Mouse (Mus musculus) gastrocnemius, postnatal 4 days (tissue): ENCODE results near the gene Lman2l. TPM values are rescaled to one million over a fixed set of nuclear protein-coding genes. Genes with fewer than 3 reads are reported as not detected.

Experiments used
- DNase-seq, 2 experiments: peaks; one replicate each; pipeline ENCODE4 v3.0.0; 2021 to 2022; ENCODE audit warnings: low spot score in 2 of 2, mixed read lengths in 2 of 2
- total RNA-seq, 2 experiments: library from RNA; stranded (reverse); gene quantifications; 2 replicates each; pipeline ENCODE4 v1.2.3; 2021

Gene Lman2l
- total RNA-seq, 2 experiments from 2014 or later, result 18.1 to 23.0 TPM

GRCm38 (mm10) chr1:36465641-36466160 lies 20.6 kb upstream of the Lman2l start:
- DNase-seq, result no peak

GRCm38 (mm10) chr1:36461829-36462228 lies 16.8 kb upstream of the Lman2l start:
- no peak for DNase-seq

- no peak for DNase-seq
Measured at GRCm38 (mm10) chr1:36458169-36458568, 13.1 kb upstream of the Lman2l start.

GRCm38 (mm10) chr1:36457388-36458014 lies 12.4 kb upstream of the Lman2l start:
- DNase-seq, result no peak

- no peak for DNase-seq
Measured at GRCm38 (mm10) chr1:36454055-36454815, 9.2 kb upstream of the Lman2l start.

- no peak for DNase-seq
Measured at GRCm38 (mm10) chr1:36446841-36447240, 1.8 kb upstream of the Lman2l start.

GRCm38 (mm10) chr1:36446106-36446824 lies 1.2 kb upstream of the Lman2l start:
- DNase-seq, result no peak

GRCm38 (mm10) chr1:36445508-36445907 lies 437 bp upstream of the Lman2l start:
- no peak for DNase-seq

GRCm38 (mm10) chr1:36441101-36441500 lies 4.0 kb downstream of the Lman2l start:
- DNase-seq, result no peak

- DNase-seq, result no peak
Measured at GRCm38 (mm10) chr1:36437223-36437622, 7.8 kb downstream of the Lman2l start.

GRCm38 (mm10) chr1:36436515-36436914 lies 8.6 kb downstream of the Lman2l start:
- no peak for DNase-seq

- DNase-seq, result no peak
Measured at GRCm38 (mm10) chr1:36435071-36435470, 10.0 kb downstream of the Lman2l start.

- DNase-seq, result no peak
Measured at GRCm38 (mm10) chr1:36433616-36434015, 11.5 kb downstream of the Lman2l start.

- no peak for DNase-seq
Measured at GRCm38 (mm10) chr1:36432999-36433398, 12.1 kb downstream of the Lman2l start.

- DNase-seq, result no peak
Measured at GRCm38 (mm10) chr1:36429511-36429910, 15.6 kb downstream of the Lman2l start.

GRCm38 (mm10) chr1:36404531-36404930 lies 40.5 kb downstream of the Lman2l start:
- no peak for DNase-seq

GRCm38 (mm10) chr1:36401509-36401908 lies 43.6 kb downstream of the Lman2l start:
- no peak for DNase-seq

- DNase-seq, result no peak
Measured at GRCm38 (mm10) chr1:36397041-36397440, 48.0 kb downstream of the Lman2l start.

- no peak for DNase-seq
Measured at GRCm38 (mm10) chr1:36379582-36379981, 65.5 kb downstream of the Lman2l start.

- DNase-seq, result no peak
Measured at GRCm38 (mm10) chr1:36378880-36379279, 66.2 kb downstream of the Lman2l start.

- no peak for DNase-seq
Measured at GRCm38 (mm10) chr1:36371934-36372845, 72.9 kb downstream of the Lman2l start, which contains the start of gene Fer1l5. Fer1l5 (plus strand) TSS chr1:36372291.
